Mouse (Mus musculus) A20 (cell line): ENCODE data around the gene Ngf.

ENCODE experiments used
- DNase-seq: peaks from one replicate; pipeline ENCODE4 v3.0.0-alpha.2; 2011; ENCODE audit warnings: low read depth, low spot score

Ngf gene

DNA sequence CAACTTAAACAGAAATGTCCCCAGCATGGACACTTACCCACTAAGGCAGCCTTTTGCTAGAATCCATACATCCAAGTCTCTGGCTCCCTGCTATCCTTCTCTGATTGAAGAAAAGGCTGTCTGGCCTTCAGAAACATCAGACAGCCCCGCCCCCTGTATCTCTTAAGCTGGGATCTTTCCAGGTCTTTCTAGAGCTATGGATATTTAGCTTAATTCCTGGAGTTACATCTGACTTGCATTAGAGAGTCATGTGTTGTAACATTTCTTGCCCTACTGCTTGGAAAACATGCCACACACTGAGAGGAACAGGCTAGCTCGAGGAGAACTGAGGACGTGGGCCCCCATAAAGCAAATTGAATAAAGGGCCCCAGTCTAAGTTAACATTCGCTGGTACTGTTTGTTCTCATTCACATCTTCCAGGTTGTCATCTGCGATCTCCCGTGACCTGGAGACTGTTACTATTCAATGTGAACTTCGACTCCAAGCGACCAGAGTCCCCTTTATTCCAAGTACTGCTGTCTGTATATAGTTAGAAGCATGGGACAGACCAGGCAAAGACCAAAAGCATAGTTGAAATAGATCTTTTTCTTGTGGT is 38.0 kb downstream of the Ngf start:
- no peak for DNase-seq

DNA sequence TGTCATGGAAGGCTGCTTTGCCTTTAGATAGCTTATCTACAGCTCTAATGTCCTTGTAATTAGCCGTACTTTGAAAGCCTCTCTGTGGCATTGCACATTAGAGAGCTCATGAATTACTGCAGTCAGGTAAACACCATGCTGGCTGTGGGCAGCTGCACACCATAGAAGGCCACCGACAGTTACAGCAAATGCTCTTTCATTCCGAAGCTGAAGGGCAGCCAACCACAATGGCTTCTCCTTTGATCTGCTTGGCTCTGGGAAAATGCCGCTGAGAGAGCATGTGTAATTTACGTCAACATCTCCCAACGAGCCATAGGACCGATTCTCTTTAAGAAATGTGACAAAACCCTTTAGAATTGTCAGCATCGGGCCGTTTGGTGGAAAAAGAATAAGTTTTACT is 38.7 kb downstream of the Ngf start:
- DNase-seq = no peak

DNA sequence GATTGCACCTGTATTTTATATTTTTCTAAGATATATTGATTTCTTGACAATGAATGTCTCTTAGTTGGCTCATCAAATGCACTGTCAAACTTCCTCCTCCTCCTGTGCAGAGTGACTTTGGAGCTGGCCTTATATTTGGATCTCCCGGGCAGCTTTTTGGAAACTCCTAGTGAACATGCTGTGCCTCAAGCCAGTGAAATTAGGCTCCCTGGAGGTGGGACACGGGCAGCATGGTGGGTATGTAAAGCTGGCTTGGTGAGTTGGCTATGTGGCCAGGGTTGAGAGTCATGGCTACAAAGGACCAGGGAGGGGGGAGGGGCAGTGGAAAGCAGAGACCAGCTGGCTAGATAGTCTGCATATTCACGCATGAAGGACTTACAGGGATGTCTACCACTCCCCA is 39.9 kb downstream of the Ngf start:
- DNase-seq = no peak

DNA sequence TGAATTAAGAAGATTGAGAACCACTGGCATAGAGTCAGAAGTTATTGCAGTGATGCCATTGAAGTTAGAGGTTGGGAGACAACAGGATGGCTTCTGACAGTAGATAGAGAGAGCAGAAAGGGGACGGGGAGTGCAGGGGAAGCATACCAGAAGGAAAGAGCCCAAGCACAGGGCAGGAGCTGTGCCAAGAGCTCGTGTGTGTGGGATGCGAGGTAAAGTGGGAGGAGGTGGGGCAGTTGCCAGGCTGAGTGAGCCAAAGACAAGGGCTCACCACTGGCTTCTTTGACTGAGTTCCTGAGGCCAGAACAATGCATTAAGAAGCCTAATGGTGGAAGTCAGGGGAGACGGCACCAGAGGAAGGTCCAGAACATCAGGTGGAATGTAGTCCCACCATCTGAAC is 47.2 kb downstream of the Ngf start:
- DNase-seq = no peak

DNA sequence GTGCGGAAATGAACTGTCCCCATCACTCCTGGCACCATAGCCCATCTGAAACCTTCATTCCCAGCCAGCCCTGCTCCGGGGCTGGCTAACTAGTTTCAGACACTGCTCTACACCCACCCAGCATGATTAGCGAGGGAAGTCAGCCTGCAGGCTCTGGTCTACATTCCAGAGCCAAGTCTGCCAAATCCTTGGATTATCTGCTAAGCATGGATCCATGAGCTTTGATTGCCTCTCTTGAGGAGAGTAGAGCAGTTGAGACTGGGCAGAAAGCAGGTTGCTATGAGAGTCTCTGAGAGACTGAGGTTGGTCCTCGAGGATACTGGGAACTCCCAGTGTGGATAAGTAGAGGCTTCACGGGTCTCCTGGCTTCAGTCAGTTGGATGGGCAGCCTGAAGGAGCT is 51.3 kb downstream of the Ngf start:
- no peak for DNase-seq

DNA sequence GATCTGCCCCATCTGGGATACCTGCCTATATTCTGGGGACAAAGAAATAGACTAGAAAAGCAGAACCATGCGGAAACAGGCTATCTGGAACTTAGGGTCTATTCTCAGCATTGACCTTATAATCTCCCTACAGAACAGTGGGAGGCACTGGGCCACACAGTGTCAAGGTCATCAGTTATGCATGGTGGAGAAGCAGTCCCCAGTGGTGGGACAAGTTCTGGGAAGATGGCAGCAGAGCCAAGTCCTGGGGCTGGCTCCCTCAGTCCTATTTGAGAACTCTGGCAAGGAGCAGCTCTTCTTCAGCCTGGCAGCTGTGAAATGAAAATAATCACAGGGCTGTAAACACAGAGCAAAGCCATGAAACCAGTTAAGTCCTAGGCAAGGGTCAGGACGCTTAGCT is 54.0 kb downstream of the Ngf start:
- no peak for DNase-seq

DNA sequence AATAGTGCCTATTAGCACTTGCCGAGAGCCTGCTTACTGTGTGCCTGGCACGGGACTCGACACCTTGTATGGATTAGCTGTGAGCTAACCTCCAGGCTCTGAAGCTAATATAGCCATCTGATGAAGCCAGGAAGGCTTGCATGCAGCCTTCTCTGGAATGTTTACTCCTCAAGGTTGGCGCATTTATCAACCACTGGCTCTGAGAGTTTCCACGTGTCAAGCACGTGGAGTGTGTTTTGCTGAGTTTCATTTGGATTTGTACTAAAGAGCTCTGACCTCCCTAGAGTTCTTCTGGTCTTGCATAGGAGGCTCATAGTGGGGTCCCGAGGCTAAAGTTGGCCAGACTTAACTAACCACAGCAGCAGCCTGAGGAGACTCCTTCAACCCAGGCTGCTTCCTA is 55.2 kb downstream of the Ngf start:
- DNase-seq = no peak

DNA sequence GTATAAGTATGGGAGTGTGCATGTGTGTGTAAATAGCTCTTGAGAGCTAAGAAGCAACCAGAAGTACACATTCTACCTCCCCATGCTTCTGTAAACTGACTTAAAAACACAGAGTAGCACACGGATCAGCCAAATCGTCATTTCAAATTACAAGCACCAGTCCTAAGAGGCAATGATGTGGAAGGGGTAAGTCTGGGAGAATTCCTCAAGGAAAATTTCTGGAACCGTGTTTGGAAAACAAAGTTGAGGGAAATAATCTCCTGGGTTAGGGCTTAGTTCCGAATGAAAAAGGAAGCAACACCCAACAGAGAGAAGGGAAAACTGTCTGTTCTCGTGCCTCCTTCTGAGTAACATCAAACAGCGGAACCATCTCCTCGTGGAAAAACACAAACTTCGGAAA is 56.1 kb downstream of the Ngf start:
- DNase-seq = no peak

DNA sequence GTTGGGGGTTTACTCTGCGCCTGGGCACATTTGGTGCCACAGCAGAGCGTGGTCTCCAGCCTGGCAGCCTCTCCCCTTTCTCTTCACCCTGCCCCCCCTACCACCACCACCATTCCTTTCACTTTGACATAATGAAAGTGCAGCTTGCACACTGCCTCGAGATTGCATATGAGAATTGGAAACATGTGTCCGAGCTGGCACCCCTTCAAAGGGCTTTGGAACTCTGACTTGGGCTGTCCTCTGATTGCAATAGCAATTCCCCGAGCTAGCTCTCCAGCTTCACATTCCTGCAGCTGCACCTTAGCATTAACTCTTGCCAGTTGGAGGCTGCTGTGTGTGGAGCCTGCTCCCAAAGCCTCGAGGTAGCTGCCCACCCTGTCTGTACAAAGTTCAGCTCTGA is 56.8 kb downstream of the Ngf start:
- no peak for DNase-seq

DNA sequence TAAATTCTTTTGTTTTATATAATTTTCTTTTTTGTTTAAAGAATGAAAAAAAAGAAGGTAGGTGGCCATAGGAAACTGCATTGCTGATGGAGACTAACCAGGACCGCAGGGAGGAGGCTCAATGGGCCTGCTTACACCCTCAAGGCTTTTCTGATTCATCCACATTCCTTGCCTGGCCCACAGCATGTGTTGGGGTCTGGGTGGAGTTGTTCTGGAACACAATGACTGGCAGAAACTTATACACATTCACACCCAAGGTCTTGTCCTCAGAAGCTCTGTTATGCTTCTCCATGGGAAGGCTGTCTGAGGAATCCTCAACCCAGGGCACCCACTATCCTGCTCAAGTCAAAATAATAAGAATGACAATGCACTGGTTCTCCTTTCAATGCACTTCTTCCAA is 65.0 kb downstream of the Ngf start:
- DNase-seq = no peak

DNA sequence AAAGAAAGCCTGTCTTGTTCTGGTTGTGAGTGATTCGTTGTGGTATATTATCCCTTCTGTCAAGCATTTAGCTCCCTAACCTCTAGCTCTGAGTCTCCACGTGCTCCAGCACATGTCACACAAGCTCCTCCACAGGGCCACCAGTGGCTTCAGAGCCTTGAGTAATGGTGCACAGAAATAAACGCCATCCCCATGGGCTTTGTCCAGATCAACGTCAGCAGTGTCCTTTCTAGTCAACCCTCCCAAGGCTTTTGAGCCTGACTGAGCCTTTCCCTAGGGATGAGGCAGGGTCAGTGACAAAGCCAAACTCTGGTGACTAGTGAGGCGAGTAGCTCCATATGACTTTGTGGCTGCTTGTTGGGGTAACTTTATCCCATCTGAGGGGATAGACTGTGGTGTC is 73.9 kb downstream of the Ngf start:
- no peak for DNase-seq

DNA sequence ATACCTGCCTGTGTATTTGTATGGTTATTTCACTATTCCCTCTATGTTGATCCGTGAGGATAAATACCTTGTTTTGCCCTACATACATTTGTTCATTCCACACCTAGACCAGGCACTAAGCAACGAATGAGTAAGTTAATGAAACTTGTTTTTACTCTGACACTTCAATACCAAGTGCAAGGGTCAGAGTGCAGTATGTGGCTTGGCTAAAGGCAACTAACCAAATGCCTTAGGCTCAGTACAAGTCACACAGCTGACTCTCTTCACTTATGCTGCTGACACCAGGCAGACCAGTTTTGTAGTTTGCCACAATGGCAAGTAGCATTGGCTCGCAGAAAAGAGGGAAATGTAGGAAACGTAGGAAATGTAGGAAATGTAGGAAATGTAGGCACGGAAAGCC is 77.8 kb downstream of the Ngf start:
- DNase-seq = no peak

DNA sequence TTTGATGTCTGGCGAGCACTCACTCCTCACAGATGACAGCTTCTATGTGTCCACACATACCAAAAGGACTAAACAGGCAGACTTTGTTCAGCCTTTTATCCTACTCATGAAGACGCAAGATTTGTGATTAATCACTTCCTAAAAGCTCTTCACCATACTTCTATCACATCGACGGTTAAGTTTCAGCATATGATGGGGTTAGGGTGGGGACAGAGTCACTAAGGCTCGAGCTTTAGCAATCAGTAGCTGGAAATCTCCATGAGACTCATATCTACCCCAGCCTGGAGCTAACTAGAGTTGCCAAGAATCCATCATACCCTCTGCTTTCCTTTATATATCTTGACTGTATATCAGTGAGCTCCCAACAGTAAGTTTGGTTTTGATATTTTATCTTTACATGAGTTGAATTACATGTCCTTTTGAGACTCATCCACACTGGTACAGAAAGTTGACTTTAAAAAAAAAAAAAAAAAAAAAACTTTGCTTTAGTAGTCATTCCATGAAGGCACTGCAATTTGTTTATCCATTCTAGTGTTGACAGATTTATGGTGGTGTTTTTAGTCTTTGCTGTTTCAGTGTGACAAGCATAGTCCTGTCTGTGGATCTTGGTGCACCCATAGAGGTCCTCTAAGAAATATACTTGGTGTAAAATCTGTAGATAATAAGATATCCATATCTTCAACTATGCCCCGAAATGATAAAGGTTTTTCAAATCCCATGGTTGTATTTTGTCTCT is 84.4 kb downstream of the Ngf start:
- DNase-seq = no peak

DNA sequence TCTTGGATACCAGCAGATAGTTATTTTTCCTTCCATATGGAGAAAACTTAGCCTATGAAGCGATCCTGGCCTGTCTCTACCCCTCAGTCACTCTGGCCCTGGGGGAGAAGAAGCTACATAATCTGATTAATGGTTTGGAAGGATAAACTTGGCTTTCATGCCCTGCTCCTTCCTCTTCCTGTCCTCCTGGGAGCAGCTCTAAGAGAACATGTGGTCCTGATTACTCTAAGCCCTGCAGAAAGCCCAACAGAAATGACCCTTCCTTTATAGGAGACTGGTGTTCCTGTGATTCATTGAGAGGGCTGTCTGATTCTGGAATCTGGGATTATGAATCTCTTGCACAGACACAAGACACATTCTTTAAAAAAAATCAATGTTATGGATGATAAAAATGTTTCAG is 86.4 kb downstream of the Ngf start:
- no peak for DNase-seq

DNA sequence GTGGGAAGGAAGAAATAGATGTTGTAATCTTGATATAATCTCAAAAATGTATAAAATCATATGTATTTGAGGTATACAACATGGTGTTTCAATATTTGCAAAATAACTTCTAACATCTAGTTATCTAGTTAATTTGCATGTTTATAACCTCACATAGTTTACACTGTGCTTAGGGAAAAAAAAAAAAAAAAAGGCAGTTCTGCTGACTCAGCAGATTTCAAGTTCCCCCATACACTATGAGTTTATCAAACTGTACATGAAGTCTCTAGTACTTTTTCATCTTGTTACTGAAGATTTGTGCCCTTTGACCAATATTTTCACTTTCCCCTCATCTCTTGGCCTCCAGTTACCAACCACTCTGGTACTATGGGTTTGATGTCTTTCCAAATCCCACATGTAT is 86.9 kb downstream of the Ngf start:
- DNase-seq = no peak
